Mouse (Mus musculus): ENCODE data around the gene Nucb2.

DNA sequence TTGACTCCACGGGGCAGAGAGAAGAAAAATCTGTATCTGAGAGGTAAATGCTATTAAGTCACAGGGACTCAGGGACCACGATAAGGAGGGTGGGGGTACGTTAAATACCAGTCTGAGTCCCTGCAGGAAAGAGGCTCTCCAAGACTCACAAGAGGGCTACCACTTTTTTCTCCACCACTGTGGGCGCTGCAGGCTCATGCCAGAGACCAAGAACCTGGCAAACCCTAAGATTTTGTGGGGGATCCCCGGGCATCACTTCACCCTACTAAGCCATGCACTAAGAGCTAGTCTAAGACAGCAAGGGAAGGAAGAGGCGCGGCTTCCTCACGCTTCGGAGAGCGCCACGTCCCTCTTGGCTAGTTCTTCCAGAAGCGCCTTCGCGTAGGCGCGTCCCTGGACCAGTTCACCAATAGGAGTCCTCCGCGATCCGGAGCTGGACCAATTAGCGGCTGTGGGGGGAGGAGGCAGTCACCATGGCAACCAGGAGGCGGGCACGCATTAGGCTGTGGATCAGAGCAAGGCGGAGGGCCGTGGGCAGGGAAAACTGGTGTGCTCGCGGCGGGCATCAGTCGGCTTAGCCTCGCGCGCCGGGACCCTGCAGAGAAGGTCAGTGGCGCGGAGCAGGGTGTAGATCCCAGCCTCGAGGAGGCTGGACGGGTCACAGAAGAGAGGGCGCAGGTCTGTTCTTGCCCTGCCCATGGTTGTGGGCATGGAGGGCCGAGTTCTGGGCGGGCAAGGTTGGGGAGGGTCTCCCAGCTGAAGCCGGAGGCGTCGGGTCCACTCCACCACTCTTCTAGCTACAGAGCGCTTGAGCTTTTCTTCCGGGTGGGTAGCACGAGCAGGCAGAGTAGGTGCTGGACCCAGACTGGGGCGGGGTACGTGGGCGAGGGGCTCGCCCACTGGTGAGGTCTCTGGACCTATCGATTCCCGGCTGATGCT, at the start of gene Nucb2:
- TF ChIP-seq GATA1 (IDR thresholded peaks at IDR 0.05; ENCODE audit: borderline replicate concordance, low read length) (no peak), FLI1 (IDR thresholded peaks at IDR 0.05; ENCODE audit: low read length) (no peak)

All from megakaryocyte, embryonic 14.5 days (primary cell).